Mouse (Mus musculus): ENCODE results near the gene Tnp1.

The Tnp1 gene

DNA sequence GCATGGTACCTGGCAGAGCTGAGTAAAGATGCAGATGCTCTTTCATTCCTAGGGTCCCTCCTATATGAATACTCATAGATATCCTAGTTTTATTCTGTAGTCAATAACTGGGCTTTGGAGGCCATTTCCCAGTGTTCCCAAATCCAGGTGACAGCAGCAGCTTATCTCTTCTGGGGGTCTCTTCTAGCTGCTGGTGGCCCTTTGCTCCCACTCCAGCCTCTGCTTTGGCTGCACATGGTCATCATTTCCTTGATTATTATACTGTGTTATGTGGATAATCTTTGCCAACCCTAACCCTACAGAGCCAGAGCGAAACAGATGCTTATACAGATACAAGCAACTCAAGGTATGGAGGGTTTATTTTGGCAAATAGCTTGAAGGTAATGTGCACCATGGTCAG is 8.9 kb downstream of the Tnp1 start:
- no peak for DNase-seq (ENCODE audit: low spot score)

- DNase-seq (ENCODE audit: low spot score) = no peak
Observed at GRCm38 (mm10) chr1:73004890-73005289, 10.8 kb downstream of the Tnp1 start.

- no peak for DNase-seq (ENCODE audit: low spot score)
Observed at GRCm38 (mm10) chr1:73002637-73003036, 13.1 kb downstream of the Tnp1 start.

DNA sequence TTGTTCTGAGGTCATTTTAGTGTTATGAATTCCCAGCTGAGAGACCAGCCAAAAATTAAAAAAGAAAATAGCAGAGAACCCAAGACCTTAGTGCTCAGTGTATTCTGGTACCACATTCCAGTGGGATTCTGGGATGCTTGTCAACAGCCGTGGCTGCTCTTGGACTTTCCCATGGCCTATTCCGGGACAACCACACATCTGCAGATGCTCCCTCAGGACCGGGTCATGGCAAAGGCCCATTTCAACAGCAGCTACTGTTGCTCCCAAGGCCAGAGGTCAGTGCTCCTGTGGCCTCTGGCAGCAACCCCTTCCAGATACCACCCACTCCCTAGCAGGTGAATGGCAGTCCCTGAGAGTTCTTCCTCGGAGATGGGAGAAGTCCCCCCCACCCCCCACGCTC is 13.7 kb downstream of the Tnp1 start:
- DNase-seq (ENCODE audit: low spot score) = no peak

DNA sequence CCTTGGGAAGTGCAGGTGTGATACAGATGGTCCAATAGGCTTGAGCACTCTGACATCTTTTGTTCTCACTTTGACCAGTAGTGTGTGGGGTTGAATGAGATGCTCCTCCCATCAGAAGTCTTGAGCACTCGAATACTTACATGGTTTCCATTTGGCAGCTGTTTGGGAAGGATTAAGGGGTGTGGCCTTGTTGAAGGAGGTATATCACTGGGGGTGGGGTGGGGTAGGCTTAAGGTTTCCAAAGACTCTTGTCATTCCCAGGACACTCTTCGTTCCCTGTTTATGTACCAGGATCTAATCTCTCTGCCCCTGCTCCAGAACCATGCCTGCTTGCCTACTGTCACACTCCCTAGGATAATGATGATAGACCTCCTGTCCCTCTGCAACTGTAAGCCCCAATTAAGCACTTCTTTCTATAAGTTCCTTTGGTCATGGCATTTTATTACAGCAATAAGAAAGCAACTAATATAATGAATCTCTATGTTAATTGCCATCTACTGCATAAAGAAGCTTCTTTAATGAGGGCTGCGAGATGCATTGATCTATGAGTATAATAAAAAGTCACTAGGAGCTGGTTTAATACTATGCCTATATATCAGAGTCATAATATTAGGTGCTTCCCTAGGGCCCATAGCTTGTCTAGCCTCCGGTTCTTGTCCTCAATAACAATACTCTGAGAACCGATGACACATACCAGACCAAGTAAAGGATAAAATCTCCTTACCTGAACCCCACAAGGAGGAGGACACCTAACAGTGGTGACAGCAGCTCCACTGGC is 20.8 kb downstream of the Tnp1 start:
- DNase-seq (ENCODE audit: low spot score) = no peak

- no peak for DNase-seq (ENCODE audit: low spot score)
Observed at GRCm38 (mm10) chr1:72992944-72993464, 22.7 kb downstream of the Tnp1 start.

- DNase-seq (ENCODE audit: low spot score) = no peak
Observed at GRCm38 (mm10) chr1:72992209-72992608, 23.5 kb downstream of the Tnp1 start.

DNA sequence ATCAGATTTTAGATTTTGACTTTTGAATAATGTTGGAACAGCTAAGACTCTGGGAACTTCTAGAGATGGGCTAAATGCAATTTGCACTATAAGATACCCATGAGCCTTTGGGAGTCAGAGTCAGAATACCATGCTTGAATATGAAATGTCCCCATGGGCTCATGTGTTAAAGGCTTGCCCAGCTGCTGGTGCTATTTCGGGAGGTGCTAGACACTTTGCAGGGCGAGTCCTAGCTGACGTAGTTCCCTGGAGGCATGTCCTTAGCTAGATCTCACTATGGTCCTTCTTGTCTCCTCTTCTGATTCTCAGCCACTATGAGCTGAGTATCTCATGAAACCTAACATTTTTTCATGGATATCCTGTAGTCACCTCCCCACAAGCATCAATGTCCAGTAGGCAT is 26.8 kb downstream of the Tnp1 start:
- DNase-seq (ENCODE audit: low spot score) = no peak

DNA sequence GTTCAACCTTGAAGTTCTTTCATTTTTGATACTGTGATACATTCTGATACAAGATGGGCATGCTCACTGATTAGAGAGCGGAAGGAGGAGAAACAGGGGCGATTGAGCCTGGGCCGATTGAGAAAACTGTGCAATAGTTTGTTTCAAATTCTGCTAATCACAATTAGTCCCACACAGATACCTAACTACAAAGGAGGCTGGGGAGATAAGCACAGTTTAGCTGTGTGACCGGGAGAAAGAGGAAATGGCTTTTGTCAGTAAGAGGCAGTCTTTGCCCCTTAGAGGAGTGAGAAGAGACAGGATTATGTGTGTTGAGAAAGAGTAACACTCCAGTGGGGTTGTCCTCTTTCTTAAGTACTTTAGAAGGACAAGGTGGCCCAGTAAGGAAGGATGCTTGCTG is 29.0 kb downstream of the Tnp1 start:
- DNase-seq (ENCODE audit: low spot score) = no peak

- DNase-seq (ENCODE audit: low spot score) = no peak
Observed at GRCm38 (mm10) chr1:72978956-72979355, 36.8 kb downstream of the Tnp1 start.

- no peak for DNase-seq (ENCODE audit: low spot score)
Observed at GRCm38 (mm10) chr1:72974226-72974625, 41.5 kb downstream of the Tnp1 start.

DNA sequence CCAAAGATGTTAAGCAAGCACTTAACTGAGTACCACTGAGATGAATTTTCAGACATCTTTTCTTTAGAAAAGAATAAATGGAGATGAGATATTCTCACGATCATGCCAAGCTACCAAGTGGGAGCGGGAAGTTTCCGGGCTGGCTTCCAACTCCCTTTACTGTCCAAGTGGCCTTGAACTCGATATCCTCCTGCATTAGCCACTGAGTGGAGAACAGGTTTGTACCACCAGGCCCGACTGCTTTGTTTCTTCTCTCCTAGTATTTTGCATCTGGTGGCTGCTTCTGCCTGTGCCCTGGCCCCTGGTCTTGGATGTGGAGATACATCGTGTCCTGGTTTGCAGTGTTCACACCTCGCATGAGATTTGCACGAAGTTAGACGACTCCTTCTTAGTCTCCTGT is 45.2 kb downstream of the Tnp1 start:
- DNase-seq (ENCODE audit: low spot score) = no peak

DNA sequence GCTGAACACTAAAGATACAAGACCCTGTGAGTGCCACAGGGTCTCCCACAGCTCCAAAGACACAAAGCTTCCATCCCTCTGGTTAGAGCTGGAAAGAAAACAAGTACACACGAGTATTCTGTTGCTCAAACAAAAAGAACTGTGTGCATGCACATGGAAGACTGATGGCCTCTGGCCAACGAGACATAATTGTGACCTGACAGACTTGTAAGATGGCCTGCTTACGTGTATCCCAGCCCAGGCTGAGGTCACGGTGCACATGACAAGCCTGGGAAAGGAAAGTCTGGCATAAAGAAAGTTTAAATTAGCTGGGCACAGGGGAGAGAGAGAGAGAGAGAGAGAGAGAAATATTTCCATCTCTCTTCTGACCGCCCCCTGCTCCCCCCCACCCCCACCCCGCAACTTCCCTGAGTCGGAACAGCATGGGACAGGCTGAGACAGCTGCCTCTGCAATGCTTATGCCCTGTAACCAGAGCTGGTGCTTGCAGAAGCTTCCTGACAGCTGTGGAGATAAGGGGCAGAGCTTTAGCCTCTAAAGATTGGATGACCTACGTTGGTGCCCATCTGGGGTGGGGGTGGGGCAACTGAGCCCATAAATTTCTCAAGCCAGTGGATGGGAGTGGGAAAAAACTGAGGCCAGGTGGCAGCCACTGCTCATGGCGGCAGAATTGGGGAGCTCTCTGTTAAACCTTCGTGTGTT is 46.4 kb downstream of the Tnp1 start:
- DNase-seq (ENCODE audit: low spot score) = no peak

DNA sequence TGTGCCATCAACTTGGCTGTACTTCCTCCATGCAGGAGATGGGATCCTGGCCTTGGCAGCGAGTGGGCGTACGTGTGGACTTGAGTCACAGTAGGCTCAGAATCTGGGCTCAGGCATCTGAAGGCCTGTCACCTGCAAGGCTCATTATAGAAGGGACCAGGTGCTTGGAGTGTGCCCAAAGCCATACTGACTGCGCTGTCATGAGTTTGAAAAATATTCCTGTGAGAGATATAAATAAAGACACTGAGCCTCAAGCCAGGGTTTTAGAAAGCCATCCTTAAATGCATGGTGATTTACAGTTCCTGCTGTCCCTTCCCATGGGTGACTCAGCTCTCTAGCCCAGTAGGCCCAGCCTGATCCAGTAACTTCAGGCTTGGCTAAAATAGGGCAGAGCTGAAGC is 49.3 kb downstream of the Tnp1 start:
- no peak for DNase-seq (ENCODE audit: low spot score)

Data from ovary, postnatal 14 days (tissue).